Mouse (Mus musculus) MEL (cell line): ENCODE measurements around the gene Gm28048.

Source experiments
- CHD2 ChIP-seq: IDR thresholded peaks from 2 replicates; pipeline ENCODE4 v1.6.1; 2011; ENCODE audit warnings: low read length, improper control_type of control experiment
- CTCF ChIP-seq, 3 experiments: IDR thresholded peaks in 2 of 3; conservative IDR thresholded peaks in 1 of 3; 2 replicates each; pipeline ENCODE4 v1.5.1; 2011 to 2012; ENCODE audit warnings: low read length in 3 of 3, low read depth in 2 of 3, mild to moderate bottlenecking in 2 of 3, improper control_type of control experiment in 1 of 3, inconsistent platforms in 1 of 3, mixed read lengths in 1 of 3, moderate library complexity in 1 of 3; ENCODE audit not compliant: control insufficient read depth in 1 of 3, insufficient read depth in 1 of 3, poor library complexity in 1 of 3, severe bottlenecking in 1 of 3
- E2F4 ChIP-seq: IDR thresholded peaks from 2 replicates; pipeline ENCODE4 v1.6.1; 2011; ENCODE audit warnings: low read depth, low read length, improper control_type of control experiment, borderline replicate concordance
- EP300 ChIP-seq, 2 experiments: IDR thresholded peaks; 2 replicates each; pipeline ENCODE4 v1.6.1; 2011; ENCODE audit warnings: improper control_type of control experiment in 2 of 2, low read length in 2 of 2, low read depth in 1 of 2, mild to moderate bottlenecking in 1 of 2
- GATA1 ChIP-seq: IDR thresholded peaks from 2 replicates; pipeline ENCODE4 v1.6.1; 2011; ENCODE audit warnings: low read depth, low read length, improper control_type of control experiment
- MAFK ChIP-seq: IDR thresholded peaks from 2 replicates; pipeline ENCODE4 v1.6.1; 2011; ENCODE audit warnings: low read depth, mild to moderate bottlenecking, low read length, improper control_type of control experiment, borderline replicate concordance
- MYB ChIP-seq: IDR thresholded peaks from 2 replicates; pipeline ENCODE4 v1.6.1; 2011; ENCODE audit warnings: mild to moderate bottlenecking, low read depth, low read length, improper control_type of control experiment
- NRF1 ChIP-seq: IDR thresholded peaks from 2 replicates; pipeline ENCODE4 v1.6.1; 2014; ENCODE audit warnings: low read depth, mild to moderate bottlenecking, inconsistent platforms, low read length, improper control_type of control experiment, moderate library complexity; ENCODE audit not compliant: poor library complexity, insufficient read depth, severe bottlenecking
- POLR2A ChIP-seq, 2 experiments: IDR thresholded peaks; 2 replicates each; pipeline ENCODE4 v1.6.1; 2011 to 2012; ENCODE audit warnings: low read length in 2 of 2, mild to moderate bottlenecking in 2 of 2, control low read depth in 1 of 2, improper control_type of control experiment in 1 of 2, low read depth in 1 of 2, moderate library complexity in 1 of 2; ENCODE audit not compliant: control insufficient read depth in 1 of 2, insufficient read depth in 1 of 2, poor library complexity in 1 of 2
- SMC3 ChIP-seq: IDR thresholded peaks from 2 replicates; pipeline ENCODE4 v1.6.1; 2011; ENCODE audit warnings: low read depth, low read length, improper control_type of control experiment
- TAL1 ChIP-seq: IDR thresholded peaks from 2 replicates; pipeline ENCODE4 v1.6.1; 2012; ENCODE audit warnings: mild to moderate bottlenecking, inconsistent platforms, low read length, moderate library complexity, mixed read lengths
- ZC3H11A ChIP-seq: IDR thresholded peaks from 2 replicates; pipeline ENCODE4 v1.6.1; 2012; ENCODE audit warnings: low read depth, mild to moderate bottlenecking, inconsistent platforms, low read length, improper control_type of control experiment
- ZNF384 ChIP-seq: IDR thresholded peaks from 2 replicates; pipeline ENCODE4 v1.6.1; 2012; ENCODE audit warnings: low read depth, mild to moderate bottlenecking, inconsistent platforms, low read length, improper control_type of control experiment

GRCm38 (mm10) chr11:22922546-22922945 is 59.3 kb downstream of the Gm28048 start:
- no peak for TF ChIP-seq CTCF (IDR thresholded peaks at IDR 0.05 in 2 of 3, conservative IDR thresholded peaks at IDR 0.05 in 1 of 3; ENCODE audit: control insufficient read depth in 1 of 3, insufficient read depth in 1 of 3, low read depth in 2 of 3, low read length in 3 of 3, poor library complexity in 1 of 3, severe bottlenecking in 1 of 3)
- TF ChIP-seq POLR2A (IDR thresholded peaks at IDR 0.05; ENCODE audit: control insufficient read depth in 1 of 2, insufficient read depth in 1 of 2, low read depth in 1 of 2, low read length in 2 of 2, poor library complexity in 1 of 2), result no peak
- no peak for TF ChIP-seq SMC3
- no peak for TF ChIP-seq EP300 (IDR thresholded peaks at IDR 0.05; ENCODE audit: low read depth in 1 of 2, low read length in 2 of 2)
- no peak for TF ChIP-seq NRF1
- no peak for TF ChIP-seq ZNF384
- TF ChIP-seq CHD2, result no peak
- TF ChIP-seq MYB, result no peak
- no peak for TF ChIP-seq E2F4
- TF ChIP-seq MAFK, result no peak
- no peak for TF ChIP-seq ZC3H11A
- no peak for TF ChIP-seq GATA1
- TF ChIP-seq TAL1, result no peak
